Mouse (Mus musculus) urinary bladder, postnatal 4 days (tissue): ENCODE measurements at regions not wholly inside any gene's neighbourhood (a gene's known extent, or its start where the extent isn't known, plus 50 kb on each side); places are given as distances from the start of the nearest gene placed in this dataset.

Experiments
- DNase-seq, 2 experiments: peaks; one replicate each; pipeline ENCODE4 v3.0.0; 2021 to 2022; ENCODE audit warnings: low spot score in 2 of 2

DNA sequence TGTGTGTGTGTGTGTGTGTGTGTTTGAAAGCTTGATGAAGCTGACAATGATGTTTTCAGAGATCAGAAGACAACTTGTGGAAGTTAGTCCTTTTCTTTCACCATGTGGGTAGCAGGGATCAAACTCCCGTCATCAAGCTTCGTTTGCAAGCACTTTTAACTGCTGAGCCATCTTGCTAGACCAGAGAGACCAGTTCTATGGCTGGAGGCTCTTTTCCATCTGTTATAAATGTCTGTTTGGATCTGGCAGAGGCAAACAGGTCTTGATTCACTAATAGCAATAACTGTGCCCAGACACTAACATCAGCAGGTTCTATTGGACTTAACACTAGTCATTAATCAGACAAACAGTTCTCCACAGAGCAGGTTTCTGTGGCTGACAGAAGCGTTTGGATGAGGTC, 150.1 kb upstream of the Stmnd1 start:
- DNase-seq, result no peak

DNA sequence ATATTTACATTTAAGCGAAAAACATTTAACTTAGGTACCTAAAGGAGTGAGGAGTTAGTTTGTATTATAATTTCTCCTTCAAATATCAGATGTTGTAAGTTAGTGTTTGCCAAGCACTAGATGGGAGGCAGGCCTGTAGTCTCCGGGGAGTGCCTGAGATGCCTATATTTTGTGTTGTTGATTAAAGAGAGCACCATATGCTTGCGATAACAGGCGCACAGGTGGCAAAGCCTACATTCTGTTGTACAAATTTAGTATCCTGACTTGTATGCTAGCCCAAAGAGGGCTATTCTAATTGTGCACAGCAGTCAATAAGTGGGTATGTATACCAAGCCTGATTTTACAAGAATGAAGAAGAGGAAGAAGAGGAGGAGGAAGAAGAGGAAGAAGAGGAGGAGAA, 151.8 kb upstream of the Atxn1 start:
- no peak for DNase-seq

DNA sequence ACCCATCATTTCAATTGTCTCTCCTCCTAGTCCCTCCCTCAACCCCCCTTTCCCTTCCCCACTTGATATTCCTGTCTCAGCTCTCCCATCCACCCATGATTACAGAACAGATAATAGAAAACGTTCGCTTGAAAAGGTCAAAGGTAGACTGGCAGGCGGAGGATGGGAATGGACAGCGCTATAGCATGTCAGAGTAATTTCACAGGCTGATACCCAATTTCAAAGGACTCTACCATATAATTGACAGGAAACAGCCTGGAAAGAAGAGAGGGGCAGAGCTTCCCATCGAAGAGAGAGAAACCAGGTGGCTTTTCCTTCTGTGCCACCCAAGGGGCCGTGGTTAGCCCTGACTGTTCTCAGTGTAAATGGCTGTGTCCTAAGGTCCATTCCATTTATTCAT, 140.2 kb upstream of the Atxn1 start:
- no peak for DNase-seq

DNA sequence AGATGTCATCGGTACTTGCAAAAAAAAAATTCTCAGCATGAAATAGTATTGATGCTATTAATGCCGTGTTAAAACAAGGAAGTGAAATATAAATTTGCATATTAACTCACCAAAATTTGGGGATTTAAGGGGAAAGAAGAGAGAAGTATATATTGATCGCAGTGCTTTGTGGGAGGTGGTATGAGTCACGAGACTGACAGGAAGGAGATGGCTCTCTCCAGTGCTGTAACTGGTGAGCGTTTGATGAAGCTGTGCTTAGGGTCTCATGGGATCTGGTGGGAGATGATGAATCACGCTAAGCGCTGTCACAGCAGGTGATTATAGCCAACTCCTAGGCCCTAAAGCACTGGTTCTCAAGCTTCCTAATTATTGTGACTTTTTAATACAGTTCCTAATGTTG, 133.8 kb upstream of the Atxn1 start:
- no peak for DNase-seq

DNA sequence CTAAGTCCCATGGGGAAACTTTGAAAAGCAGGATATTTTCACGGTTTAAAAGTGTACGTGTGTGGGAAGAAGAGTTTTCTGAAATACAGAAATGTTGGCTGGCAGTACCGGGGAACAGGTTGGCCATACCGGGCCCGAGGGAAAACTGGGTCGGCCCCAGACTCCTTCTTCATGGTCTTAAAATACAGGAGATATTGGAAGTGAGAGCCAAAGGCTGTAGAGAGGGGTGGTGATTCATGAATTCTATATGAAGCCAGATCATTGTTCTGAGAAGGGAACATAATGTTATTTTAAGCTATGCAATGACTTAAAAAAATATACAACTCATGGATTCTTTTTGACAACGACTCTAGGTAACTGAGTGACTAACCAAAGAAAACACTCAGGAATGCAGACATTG, 133.3 kb upstream of the Atxn1 start:
- no peak for DNase-seq

DNA sequence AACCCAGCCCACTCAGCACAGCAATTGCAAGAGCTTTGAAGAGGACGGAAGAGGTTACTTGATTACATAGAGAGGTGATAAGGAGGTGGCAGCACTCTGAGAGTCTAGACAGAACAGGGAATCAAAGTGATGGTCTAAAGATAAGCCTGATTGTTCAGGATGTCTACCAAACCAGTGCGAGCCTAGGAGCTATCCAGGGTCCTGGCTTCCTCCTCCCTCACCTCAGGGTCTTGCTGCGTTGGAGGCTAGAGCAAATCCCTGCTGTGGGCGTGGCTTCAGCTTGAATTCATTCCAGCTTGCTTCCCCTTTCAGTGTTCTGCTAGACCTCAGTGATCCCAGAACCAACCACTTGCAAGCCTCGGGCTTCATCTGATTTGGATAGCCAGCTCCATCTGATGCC, 132.2 kb upstream of the Atxn1 start:
- DNase-seq, result no peak

DNA sequence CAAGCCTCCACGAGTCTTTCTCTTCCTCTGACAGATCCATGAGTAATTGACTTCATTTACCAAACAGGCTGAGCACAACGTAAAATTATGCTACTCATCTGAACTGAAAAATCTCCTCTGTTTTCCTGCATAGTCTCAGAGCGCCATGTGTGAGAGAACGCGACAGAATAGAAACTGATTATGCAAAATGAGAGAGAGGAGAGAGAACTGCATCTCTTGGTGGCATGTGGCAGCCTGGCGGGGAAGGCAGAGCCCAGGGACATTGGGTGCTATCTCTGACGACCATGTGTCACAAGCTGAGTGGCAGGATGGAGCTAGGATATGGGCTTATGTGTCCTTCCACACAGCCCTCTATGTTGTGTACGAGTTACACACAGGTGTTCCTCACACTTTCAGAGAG, 131.6 kb upstream of the Atxn1 start:
- DNase-seq, result no peak

DNA sequence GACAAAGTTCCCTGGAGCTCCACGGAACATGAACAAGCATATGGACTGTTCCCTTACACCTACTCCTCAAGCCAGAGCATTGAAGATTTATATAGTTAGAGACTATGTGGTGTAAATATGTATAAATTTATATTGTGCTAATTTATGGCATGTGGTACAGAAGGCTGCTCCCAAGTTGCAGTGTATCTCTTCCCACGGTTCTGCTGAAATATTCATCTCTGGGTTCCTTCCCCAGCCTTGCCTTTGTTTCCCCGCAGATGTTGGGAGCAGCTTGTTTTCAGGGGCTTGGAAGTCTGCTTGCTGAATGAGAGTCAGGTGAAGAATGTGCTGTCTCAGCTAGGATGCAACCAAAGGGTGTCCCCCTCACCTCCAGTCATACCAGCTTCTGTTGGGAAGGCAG, 128.0 kb upstream of the Atxn1 start:
- no peak for DNase-seq

DNA sequence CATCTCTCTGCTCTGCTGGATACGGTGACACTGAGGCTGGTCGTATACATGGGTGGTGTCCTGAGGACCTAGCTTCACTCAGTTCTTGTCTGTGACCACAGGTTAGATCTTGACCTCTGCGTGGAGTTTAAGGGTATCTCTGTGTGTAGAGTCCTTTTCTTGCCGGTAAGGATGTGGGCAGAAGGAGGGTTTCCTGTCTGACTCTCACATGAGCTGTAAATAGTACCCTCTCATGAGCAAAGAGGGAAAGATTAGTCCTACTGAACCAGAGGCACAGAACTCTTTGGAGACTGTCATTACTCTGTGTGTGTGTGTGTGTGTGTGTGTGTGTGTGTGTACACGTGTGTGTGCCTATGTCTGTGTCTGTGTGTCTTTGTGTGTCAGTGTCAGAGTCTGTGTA, 126.3 kb upstream of the Atxn1 start:
- no peak for DNase-seq

DNA sequence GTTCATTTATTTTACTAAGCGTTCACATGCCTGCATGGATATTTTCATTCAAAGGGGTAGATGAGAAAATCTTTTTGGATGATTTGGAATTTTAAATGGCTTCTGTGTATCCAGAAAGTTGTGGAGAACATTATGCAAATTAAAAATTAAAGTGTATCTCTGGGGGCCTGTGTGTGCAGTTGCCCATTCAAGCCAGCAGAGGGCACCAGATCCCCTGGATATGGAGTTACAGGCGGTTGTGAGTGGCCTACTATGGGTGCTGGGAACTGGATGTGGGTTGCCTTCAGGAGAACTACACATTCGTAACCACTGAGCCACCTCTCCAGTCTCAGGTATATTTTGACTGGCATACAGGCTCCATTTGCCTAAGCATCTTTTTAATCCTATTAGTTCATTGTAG, 123.4 kb upstream of the Atxn1 start:
- no peak for DNase-seq

DNA sequence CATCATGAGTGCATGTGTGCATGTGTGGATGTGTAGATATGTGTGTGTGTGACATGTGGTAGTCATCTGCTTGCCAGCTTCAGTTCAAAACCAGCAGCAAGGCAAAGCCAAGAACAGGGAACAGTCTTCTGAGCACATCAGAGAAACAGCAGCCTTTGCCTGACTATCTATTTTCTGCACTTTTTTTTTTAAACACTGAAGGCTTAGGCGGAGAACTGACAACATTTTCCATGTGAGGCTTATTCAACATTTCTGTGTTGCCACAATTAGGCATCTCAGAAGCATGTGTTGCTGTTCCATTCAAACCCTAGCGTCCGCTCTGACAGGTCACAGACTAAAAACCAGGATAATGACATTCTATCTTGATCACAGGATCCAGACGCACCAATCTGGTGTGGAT, 122.9 kb upstream of the Atxn1 start:
- DNase-seq, result no peak

DNA sequence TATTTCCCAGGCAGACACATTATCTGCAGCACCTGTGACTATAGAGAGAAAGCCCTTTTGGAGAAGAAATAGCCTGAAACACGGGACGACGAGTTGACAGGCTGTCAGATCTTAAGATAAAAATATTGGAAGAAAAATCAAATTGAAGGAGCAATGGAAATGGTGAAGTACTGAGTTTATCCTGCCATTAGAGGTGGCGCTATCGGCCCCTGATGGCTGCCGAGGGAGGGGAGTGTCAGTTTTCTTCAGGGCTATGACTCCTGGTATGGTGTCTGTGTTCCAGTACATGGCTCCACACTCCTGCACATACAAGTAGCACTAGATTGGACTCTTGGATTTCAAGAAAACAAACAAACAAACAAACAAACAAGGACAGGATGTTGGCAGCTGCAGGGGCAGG, 112.1 kb upstream of the Atxn1 start:
- no peak for DNase-seq

DNA sequence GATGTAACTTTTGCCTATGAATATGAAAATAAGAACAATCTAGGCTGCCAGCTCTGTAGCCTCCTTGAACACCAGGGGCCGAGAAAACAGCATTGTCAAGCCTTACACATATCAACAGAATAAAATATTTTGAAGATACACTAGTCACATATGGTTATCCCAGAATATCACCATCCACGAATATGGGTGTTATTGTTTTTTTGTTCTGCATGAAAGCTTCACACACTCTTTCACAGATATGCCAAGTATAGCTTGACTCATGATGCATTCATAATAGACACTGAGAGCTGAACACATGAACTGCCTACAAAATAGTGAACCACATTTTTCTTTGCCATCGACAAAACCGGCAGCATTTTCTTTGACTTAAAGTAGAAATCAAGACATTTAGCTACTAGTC, 106.9 kb upstream of the Atxn1 start:
- DNase-seq, result no peak

DNA sequence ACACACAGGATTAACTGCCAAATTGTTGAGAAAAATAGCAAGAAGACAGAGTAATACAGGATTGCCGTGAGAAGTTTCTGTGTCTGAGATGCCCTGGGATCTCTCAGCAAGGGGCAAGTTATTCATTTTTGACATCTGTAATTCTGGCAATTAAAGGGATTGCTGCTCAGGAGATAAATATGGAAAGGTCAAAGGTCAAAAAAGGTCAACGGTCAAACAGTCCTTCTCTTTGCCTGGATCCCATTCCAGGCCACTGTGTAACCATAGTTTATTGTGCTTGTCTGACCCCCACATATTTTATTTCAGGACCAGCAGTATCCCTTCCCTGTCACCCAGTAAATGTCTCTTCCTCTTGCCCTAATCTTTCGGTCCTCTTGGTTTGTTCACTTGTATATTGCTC, 104.8 kb upstream of the Atxn1 start:
- DNase-seq, result no peak

DNA sequence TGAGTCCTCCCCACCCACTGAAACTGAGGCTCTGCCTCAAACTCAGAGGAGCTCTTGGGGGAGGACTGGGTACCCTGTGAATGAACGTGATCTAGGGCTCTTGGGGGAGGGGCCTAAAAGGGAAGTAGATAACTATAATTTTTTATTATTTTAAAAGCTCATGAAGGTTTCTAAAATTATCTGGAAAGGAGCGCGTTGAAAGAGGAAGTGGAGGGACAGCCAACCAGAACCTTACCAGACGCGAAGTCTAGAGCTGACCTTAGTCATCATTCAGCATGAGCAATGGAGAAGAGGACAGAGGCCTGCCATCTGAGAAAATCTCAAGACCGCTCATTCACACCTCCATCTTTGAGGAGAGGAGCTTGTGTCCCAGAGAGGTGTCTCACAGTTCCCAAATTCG, 98.0 kb upstream of the Atxn1 start:
- no peak for DNase-seq

DNA sequence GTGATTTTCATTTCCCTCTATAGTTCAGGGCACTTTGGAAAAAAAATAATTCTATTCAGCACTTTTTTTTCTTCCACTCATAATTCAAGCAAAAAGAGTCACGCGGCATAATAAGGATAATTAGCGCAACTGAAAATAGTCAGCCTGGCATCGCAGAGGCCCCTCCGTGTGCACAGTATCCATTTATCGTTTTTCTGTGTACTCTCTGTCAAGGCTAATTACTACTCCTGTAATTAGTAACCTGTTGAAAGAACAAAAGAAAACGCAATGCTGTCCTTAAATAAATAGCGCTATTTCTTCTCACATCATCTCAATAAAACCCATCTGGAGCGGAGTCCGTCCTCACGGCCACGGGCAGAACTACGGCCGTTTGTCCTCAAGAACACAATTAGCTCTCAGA, 95.1 kb upstream of the Atxn1 start:
- DNase-seq, result no peak

DNA sequence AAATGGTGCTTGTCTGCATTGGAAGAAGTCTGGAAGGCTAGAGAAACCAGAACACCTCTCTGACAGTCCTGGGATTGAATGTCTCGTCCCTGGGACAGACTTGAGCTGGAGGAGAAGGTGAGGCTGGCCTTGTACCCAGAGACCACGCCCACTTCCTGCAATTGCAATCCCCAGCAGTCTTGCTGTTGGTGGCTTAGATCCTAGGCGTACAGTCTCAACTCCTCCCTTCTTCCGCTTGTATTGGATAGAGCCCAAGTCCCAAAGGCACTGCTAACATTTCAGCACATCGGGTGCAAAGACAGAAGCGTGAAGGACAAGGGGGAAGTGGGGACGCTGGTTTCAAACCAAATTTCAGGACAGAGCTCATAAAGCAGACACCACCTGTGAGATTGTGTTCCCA, 94.1 kb upstream of the Atxn1 start:
- no peak for DNase-seq

DNA sequence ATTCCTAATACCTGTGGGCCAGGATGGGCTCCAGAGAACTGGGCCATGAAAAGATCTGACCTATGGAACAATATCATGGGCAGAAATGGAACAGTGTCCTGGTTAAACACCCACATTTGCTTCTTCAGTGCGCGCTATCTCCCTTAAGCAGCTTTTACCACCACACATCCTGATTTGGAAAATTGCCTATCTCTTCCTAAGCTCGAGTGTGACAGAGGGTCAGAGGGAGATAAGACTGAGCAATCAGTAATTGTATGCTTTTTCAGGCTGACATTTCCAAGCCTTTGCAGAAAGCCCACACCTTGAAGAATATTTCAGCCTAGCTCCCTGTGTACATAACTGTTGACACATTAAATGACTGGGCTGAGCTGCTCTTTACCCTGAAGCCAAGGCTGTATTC, 93.5 kb upstream of the Atxn1 start:
- DNase-seq, result no peak

DNA sequence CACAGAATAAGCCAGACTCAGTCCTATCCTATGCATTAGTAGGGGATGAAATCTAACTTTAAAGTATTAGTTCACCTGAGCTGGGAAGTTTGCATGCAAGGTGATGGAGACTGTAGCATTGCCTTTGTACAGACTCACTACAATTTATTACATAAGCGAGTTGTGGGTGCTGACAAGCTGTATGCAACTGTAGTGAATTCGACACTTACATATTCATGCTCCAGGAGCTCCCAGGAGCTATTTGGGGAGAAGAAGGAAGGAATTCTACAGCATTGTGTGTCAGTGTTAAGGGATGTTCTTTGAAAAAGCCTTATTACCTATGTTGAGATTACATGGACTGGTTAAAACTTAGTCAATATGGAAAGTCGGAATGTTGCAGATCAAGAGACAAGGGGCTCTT, 90.6 kb upstream of the Atxn1 start:
- DNase-seq, result no peak

DNA sequence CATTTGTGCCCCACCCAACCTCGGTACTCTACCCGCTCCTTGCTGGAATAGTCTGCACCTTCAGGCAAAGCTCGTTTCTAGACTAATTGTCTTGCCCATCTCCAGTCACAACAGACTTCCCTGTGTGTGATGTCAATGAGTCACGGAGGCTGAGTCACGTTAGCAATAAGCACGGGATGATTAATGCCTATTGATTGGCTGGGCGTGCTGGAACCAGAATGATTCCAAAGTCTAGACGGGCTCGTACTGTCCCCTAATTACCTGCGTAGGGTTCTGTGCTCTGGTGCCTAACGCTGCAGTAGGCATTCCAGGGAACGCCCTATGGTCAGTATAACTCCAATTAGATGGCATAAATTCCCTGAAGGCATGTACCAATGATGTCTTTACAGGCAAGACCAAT, 78.8 kb upstream of the Atxn1 start:
- DNase-seq, result no peak

DNA sequence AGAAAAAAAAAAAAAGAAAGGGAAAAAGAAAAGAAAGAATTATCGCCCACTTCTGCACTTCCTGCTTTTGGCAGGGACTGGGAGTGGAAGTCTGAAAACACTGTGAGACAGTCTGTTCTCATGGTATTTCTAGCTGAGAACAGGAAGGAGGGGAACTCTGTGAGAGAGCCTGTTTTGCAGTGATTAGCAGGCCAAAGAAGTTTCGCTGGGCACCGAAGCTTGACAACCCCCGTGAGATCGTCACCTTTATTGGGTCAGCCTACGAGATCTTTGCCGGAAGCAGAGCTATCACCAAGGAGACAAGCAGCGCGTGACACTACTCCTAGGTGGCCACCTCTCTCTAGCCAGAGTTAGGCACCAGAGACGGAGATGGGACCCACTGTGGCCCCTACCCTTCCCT, 78.2 kb upstream of the Atxn1 start:
- DNase-seq, result no peak

DNA sequence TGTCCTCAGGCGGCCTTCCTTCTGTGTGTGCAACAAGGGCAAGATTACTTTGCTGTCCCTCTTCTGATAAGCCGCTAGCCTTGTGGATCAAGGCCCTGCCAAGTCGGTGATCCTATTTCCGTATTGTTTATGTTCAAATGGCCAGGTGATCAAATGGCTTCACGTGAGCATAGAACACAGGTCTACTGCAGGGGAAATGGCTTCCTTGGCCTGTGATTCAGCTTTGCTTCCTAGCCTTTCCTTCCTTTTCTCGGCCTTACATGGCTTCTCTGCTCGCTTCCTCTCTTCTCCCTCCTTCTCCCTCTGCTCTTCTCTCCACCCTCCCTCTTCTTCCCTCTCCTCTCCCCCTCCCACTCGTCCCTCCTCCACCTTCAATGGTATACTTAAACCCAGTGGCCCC, 77.4 kb upstream of the Atxn1 start:
- no peak for DNase-seq

DNA sequence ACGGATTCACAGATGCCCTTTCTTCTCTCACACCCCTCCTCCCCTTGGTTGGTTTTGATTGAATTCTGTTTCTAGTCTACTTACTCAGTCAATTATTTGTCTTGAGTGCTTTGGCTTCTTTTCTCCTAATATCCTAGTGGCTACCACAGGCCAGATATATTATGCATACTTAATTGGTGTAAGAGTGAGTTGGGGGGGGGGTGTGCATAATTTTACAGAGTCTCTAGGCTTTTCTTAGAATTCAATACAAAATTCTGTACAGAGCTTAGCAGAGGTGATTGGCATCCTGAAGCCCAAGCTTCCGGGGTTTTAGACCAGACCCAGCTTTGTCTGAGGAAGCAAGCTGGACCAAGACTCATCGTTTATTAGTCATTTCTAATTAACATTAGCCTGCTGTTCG, 76.7 kb upstream of the Atxn1 start:
- no peak for DNase-seq

DNA sequence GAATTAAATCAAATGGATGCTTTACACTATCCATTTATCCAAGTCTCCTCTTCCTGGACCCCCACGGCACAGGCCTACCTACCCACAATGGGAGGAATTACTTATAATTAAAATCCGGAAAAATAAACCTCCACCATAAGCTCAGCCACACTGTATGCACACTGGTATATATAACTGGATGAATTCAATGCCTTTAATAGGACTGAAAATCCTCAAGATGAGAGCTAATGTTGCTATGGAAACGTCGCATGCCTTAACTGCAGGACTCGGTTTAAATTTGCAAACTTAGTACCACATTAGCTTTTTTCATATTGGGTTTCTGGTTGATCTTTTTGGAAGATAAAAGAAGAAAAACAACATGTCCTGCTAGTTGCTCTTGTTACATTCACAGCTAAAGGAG, 75.3 kb upstream of the Atxn1 start:
- DNase-seq, result no peak
